Mouse (Mus musculus): ENCODE measurements around the gene Rnf186. TPM values are rescaled to one million over a fixed set of nuclear protein-coding genes. Genes with fewer than 3 reads are reported as not detected.
A peak's percentile ranks its signal among the peaks of the same experiment; 100 is the strongest.
"Not testable (repeated sequence)": the region's sequence is repeated elsewhere in the genome, so short reads cannot be mapped to it uniquely, and the experiment has no call there.

Gene Rnf186
- polyA plus RNA-seq, 1 experiment: not detected

GRCm38 (mm10) chr4:138971371-138971770, 4.5 kb downstream of the Rnf186 start:
- Histone ChIP-seq H3K27ac (ENCODE audit: control insufficient read depth, insufficient read depth, low read depth, low read length) (no peak overlapping the region), H3K4me3 (ENCODE audit: control insufficient read depth, low read depth, low read length) (no peak overlapping the region)

DNA sequence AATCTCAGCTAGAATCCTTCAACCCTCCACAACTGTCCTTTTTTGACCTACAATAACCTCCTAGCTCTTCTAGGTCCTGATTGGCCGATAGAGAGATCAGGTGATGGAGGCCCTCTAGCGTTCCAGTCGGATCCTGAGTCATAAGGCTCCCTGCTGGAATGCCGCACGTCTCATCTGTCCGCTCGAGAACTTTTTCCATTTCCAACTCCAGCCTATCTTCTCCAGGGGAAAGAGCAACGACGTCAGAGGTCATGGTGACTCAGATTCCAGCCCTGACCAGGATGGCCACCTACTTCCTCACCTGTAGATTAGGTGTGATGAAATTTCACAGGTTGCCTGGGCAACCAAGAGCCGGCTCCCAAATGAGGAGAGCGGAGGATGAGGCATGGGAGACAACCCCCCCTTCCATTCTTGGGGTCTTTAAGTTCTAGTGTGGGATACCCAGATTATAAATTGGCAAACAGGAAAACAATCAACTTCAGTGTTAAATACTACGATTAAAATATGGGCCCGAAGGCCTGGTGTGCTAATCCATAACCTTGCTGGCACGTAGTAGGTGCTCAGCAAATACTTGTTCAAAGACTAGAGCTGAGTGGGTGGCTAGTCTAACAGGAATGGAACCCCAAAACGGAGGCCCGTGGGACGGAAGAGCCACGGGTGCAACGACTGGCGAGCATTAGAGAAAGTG, 5.4 kb downstream of the Rnf186 start:
- Histone ChIP-seq H3K4me1 (ENCODE audit: control insufficient read depth, insufficient read depth, low read length) (peaks cover 17% of the 10 kb centered on the region), H3K4me3 (ENCODE audit: control insufficient read depth, low read depth, low read length) (peak overlapping the region; percentile 88), H3K27ac (ENCODE audit: control insufficient read depth, insufficient read depth, low read depth, low read length) (peak overlapping the region; percentile 86), H3K27me3 (ENCODE audit: control insufficient read depth, insufficient read depth, low read length) (no peaks in the 10 kb centered on the region), H3K36me3 (ENCODE audit: control insufficient read depth, insufficient read depth, low read length) (no peaks in the 10 kb centered on the region)
- TF ChIP-seq POLR2A (IDR thresholded peaks at IDR 0.05; ENCODE audit: control insufficient read depth, low read depth, low read length): peak; percentile 77
- TF ChIP-seq CTCF (IDR thresholded peaks at IDR 0.05; ENCODE audit: control insufficient read depth, insufficient read depth, insufficient replicate concordance, low read depth, low read length): no peak

More at GRCm38 (mm10) chr4:138971371-138971770, 4.5 kb downstream of the Rnf186 start:
- TF ChIP-seq POLR2A (IDR thresholded peaks at IDR 0.05; ENCODE audit: control insufficient read depth, low read depth, low read length) (no peak), CTCF (IDR thresholded peaks at IDR 0.05; ENCODE audit: control insufficient read depth, insufficient read depth, insufficient replicate concordance, low read depth, low read length) (no peak)
- peaks cover 17% of the 10 kb centered on the region for H3K4me1 ChIP-seq (ENCODE audit: control insufficient read depth, insufficient read depth, low read length)
- H3K27me3 ChIP-seq (ENCODE audit: control insufficient read depth, insufficient read depth, low read length): no peaks in the 10 kb centered on the region
- no peaks in the 10 kb centered on the region for H3K36me3 ChIP-seq (ENCODE audit: control insufficient read depth, insufficient read depth, low read length)

GRCm38 (mm10) chr4:138972827-138973718, 6.2 kb downstream of the Rnf186 start, which contains the start of gene Tmco4:
Tmco4 (plus strand) TSS chr4:138972888.
- Histone ChIP-seq H3K4me3 (ENCODE audit: control insufficient read depth, low read depth, low read length) (peak within 1 kb of the TSS; percentile 88), H3K4me1 (ENCODE audit: control insufficient read depth, insufficient read depth, low read length) (peaks cover 17% of the 10 kb centered on the region), H3K27ac (ENCODE audit: control insufficient read depth, insufficient read depth, low read depth, low read length) (peak within 1 kb of the TSS; percentile 86), H3K27me3 (ENCODE audit: control insufficient read depth, insufficient read depth, low read length) (no peaks in the 10 kb centered on the region), H3K36me3 (ENCODE audit: control insufficient read depth, insufficient read depth, low read length) (no peaks in the 10 kb centered on the region)
- TF ChIP-seq CTCF (IDR thresholded peaks at IDR 0.05; ENCODE audit: control insufficient read depth, insufficient read depth, insufficient replicate concordance, low read depth, low read length) (no peak), POLR2A (IDR thresholded peaks at IDR 0.05; ENCODE audit: control insufficient read depth, low read depth, low read length) (peak; percentile 25; the same call in 1 of the 2 replicates)

DNA sequence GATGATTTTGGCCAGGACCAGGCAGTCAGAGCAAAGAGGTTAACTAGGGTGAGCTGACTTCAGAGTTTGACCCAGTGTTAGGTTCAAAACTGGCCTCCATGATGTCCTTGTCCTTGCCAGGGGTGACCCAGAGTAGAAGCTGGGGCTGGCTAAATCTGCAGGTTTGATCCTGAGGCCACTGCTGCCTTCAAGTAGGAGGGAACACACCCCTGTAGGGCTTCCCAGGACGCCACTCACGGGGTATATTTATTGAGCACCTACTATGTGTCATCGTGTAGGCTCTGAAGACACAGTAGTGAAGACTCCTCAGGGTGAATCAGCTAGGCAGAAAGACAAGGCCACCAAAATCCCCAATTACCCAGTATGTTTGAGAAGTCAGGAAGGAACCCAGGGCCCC, 6.8 kb downstream of the Rnf186 start:
- peaks cover 17% of the 10 kb centered on the region for H3K4me1 ChIP-seq (ENCODE audit: control insufficient read depth, insufficient read depth, low read length)
- no peaks in the 10 kb centered on the region for H3K27me3 ChIP-seq (ENCODE audit: control insufficient read depth, insufficient read depth, low read length)
- no peaks in the 10 kb centered on the region for H3K36me3 ChIP-seq (ENCODE audit: control insufficient read depth, insufficient read depth, low read length)
- H3K4me3 ChIP-seq (ENCODE audit: control insufficient read depth, low read depth, low read length): peak overlapping the region; percentile 88; the same call in 1 of the 2 replicates
- H3K27ac ChIP-seq (ENCODE audit: control insufficient read depth, insufficient read depth, low read depth, low read length): no peak overlapping the region
- TF ChIP-seq POLR2A (IDR thresholded peaks at IDR 0.05; ENCODE audit: control insufficient read depth, low read depth, low read length): no peak
- TF ChIP-seq CTCF (IDR thresholded peaks at IDR 0.05; ENCODE audit: control insufficient read depth, insufficient read depth, insufficient replicate concordance, low read depth, low read length): no peak

DNA sequence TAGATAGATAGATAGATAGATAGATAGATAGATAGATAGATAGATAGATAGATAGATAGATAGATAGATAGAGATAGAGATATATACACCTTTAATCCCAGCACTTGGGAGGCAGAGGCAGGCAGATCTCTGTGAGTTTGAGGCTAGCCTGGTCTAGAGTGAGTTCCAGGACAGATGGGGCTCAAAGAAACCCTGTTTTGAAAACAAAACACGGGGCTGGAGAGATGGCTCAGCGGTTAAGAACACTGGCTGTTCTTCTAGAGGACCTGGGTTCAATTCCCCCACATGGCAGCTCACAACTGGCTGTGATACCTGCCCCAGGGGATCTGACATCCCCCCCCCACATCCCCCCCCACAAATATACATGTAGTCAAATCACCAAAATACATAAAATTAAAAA, 7.6 kb downstream of the Rnf186 start:
- H3K27me3 ChIP-seq (ENCODE audit: control insufficient read depth, insufficient read depth, low read length); H3K36me3 ChIP-seq (ENCODE audit: control insufficient read depth, insufficient read depth, low read length); H3K27ac ChIP-seq (ENCODE audit: control insufficient read depth, insufficient read depth, low read depth, low read length); H3K4me3 ChIP-seq (ENCODE audit: control insufficient read depth, low read depth, low read length): not testable (repeated sequence)
- H3K4me1 ChIP-seq (ENCODE audit: control insufficient read depth, insufficient read depth, low read length): peaks cover 17% of the 10 kb centered on the region

DNA sequence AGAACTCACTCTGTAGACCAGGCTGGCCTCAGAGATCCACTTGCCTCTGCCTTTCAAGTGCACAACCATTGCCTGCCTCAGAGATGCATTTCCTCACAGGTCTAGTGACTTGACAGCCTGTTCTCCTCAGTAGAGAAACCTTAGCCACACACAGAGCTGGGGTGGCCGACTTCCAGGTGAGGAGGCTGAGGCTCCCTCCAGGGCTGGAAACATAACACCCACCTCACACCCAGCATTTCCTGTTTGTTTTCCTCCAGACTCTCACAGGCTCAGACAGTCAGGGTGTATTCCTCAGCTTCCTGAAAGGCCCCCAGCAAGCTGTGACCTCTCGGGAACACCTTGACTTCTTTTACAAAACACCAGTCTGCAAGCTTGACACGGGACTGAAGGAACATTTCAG, 8.3 kb downstream of the Rnf186 start:
- no peaks in the 10 kb centered on the region for H3K36me3 ChIP-seq (ENCODE audit: control insufficient read depth, insufficient read depth, low read length)
- no peak for TF ChIP-seq POLR2A (IDR thresholded peaks at IDR 0.05; ENCODE audit: control insufficient read depth, low read depth, low read length)
- no peak for TF ChIP-seq CTCF (IDR thresholded peaks at IDR 0.05; ENCODE audit: control insufficient read depth, insufficient read depth, insufficient replicate concordance, low read depth, low read length)
- no peaks in the 10 kb centered on the region for H3K27me3 ChIP-seq (ENCODE audit: control insufficient read depth, insufficient read depth, low read length)
- H3K4me1 ChIP-seq (ENCODE audit: control insufficient read depth, insufficient read depth, low read length): peaks cover 17% of the 10 kb centered on the region
- no peak overlapping the region for H3K4me3 ChIP-seq (ENCODE audit: control insufficient read depth, low read depth, low read length)
- H3K27ac ChIP-seq (ENCODE audit: control insufficient read depth, insufficient read depth, low read depth, low read length): no peak overlapping the region

- TF ChIP-seq POLR2A (IDR thresholded peaks at IDR 0.05; ENCODE audit: control insufficient read depth, low read depth, low read length) (no peak), CTCF (IDR thresholded peaks at IDR 0.05; ENCODE audit: control insufficient read depth, insufficient read depth, insufficient replicate concordance, low read depth, low read length) (no peak)
- Histone ChIP-seq H3K27me3 (ENCODE audit: control insufficient read depth, insufficient read depth, low read length) (no peaks in the 10 kb centered on the region), H3K27ac (ENCODE audit: control insufficient read depth, insufficient read depth, low read depth, low read length) (no peak overlapping the region), H3K36me3 (ENCODE audit: control insufficient read depth, insufficient read depth, low read length) (no peaks in the 10 kb centered on the region), H3K4me3 (ENCODE audit: control insufficient read depth, low read depth, low read length) (no peak overlapping the region), H3K4me1 (ENCODE audit: control insufficient read depth, insufficient read depth, low read length) (peaks cover 21% of the 10 kb centered on the region)
These were observed 9.1 kb downstream of the Rnf186 start for GRCm38 (mm10) chr4:138976046-138976445.
